Mouse (Mus musculus) megakaryocyte, embryonic 14.5 days (primary cell): ENCODE data around the gene Mcts2.

Source experiments
- FLI1 ChIP-seq: IDR thresholded peaks from 2 replicates; pipeline ENCODE4 v1.6.1; 2012; ENCODE audit warnings: low read length, inconsistent platforms, mixed read lengths
- GATA1 ChIP-seq: IDR thresholded peaks from 3 replicates; pipeline ENCODE4 v1.6.1; 2012; ENCODE audit warnings: mixed read lengths, low read length, inconsistent platforms, borderline replicate concordance

- TF ChIP-seq GATA1 (no peak), FLI1 (no peak)
These were observed 38.4 kb downstream of the Mcts2 start for GRCm38 (mm10) chr2:152725178-152725750.
